Mouse (Mus musculus): ENCODE results near the gene Arglu1. TPM values are rescaled to one million over a fixed set of nuclear protein-coding genes. Genes with fewer than 3 reads are reported as not detected.

Gene Arglu1
- polyA plus RNA-seq, 1 experiment: 143 TPM

DNA sequence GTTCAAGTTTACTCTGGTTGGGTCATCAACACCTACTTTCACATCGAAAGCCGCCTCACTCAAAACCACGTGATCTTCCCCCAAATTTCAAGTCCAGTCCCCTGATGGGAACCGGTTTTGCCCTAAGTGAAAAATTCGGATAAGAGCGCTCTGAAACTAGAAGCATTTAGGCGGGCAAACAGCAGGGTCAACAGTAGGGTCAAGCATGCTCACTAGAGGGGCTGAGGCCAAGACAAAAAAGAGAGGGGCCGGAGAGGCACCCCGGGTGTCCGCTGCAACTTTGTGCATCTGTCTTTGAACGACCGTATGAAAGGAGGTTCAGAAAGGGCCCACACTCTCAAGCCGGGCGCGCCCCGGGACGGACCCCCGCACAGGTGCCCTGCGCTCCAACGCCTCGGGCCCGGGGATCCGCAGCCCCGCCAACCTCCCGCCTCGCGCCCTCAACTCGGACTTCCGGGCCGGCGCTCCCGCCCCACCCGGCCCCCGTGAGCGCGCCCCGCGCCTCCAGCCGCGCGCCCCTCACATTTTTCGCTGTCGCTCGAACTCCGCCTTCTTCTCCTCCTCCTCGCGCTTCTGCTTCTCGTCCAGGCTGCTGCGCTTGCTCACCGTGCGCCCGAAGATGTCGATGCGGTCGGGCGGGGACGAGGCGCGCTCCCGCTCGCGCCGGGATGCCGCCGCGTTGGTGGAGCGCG, 721 bp downstream of the Arglu1 start:
- peaks cover 18% of the 10 kb centered on the region for H3K4me1 ChIP-seq (ENCODE audit: control insufficient read depth, insufficient read depth, low read length)
- H3K27ac ChIP-seq (ENCODE audit: insufficient read depth, low read length): no peak overlapping the region; the same call in 1 of the 2 replicates
- H3K4me3 ChIP-seq (ENCODE audit: insufficient read depth, low read length): peak overlapping the region; percentile 91
- TF ChIP-seq POLR2A (IDR thresholded peaks at IDR 0.05; ENCODE audit: extremely low read depth, insufficient read depth, low read length) (peak; percentile 53; the same call in 1 of the 2 replicates), CTCF (IDR thresholded peaks at IDR 0.05; ENCODE audit: extremely low read depth, insufficient read depth, low read length) (no peak)

DNA sequence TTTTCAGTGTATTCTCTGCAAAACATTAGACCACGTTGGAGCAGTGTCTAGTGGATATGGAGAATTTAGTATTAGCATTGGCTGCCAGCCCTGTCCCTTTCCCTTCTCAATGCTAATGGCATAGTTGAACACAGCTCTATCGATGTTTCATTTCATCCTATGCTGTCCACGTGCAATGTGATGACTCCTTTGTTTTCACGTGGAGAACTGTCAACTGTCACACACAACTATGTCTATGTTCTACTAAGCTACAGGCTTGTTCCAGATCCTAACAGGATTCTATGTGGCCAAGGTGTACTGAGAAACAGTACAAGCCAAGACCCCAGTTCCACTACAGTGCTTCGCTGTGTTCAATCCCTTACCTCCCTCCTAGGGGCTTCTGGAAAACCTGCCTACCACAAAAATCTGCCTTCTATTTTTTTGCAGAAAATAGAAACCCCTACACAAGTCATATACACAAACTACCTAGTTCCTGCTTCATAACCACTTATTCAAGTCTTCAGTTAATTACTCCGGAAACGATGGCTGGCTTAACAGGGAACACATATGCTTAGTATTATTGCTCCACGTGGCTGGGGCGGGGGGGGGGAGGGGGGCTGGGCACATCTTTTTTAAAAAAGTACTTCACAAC, 1.4 kb downstream of the Arglu1 start:
- Histone ChIP-seq H3K4me3 (ENCODE audit: insufficient read depth, low read length) (peak overlapping the region; percentile 91), H3K4me1 (ENCODE audit: control insufficient read depth, insufficient read depth, low read length) (peaks cover 18% of the 10 kb centered on the region), H3K27ac (ENCODE audit: insufficient read depth, low read length) (no peak overlapping the region)
- TF ChIP-seq POLR2A (IDR thresholded peaks at IDR 0.05; ENCODE audit: extremely low read depth, insufficient read depth, low read length) (no peak), CTCF (IDR thresholded peaks at IDR 0.05; ENCODE audit: extremely low read depth, insufficient read depth, low read length) (no peak)

DNA sequence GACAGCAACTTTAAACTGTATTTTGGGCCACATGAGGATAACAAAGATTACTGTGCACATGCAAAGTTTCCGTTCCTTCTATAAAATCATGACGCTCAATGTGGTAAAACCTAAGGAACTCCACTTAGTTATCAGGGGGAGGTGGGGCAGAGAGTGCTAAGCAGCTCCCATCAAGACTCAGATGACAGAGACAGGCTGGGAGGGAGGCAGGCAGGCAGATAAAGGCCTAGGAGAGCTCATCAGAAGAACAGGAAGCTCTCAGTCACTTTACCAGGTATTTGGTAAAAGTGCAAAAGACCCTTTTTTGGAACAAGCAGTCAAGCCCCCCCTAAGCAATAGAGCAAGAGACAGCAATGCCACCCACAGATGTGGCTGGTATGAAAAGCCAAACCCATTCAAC, 4.8 kb downstream of the Arglu1 start:
- Histone ChIP-seq H3K27ac (ENCODE audit: insufficient read depth, low read length) (no peak overlapping the region), H3K4me3 (ENCODE audit: insufficient read depth, low read length) (no peak overlapping the region), H3K4me1 (ENCODE audit: control insufficient read depth, insufficient read depth, low read length) (peaks cover 16% of the 10 kb centered on the region)
- TF ChIP-seq CTCF (IDR thresholded peaks at IDR 0.05; ENCODE audit: extremely low read depth, insufficient read depth, low read length) (no peak), POLR2A (IDR thresholded peaks at IDR 0.05; ENCODE audit: extremely low read depth, insufficient read depth, low read length) (no peak)

DNA sequence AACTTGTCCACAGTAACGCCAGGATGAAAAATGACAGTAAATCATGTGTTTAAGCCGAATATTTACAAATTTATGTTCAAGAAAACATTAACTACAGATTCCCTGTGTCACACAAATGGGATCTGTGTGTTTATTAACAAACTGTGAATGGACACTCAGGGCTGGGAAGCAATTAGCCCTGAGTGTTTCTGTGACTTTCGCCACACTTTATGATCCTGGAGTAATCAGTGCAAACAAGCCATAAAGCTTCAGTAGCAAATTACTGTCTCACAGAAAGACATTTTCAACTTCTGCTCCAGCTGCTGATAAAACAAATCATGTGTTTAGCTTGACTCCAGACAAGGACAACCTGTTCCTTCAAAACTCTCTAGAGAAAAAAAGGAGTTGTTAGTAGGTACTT, 7.6 kb downstream of the Arglu1 start:
- H3K4me3 ChIP-seq (ENCODE audit: insufficient read depth, low read length): no peak overlapping the region
- peaks cover 7% of the 10 kb centered on the region; the same call in 1 of the 2 replicates for H3K4me1 ChIP-seq (ENCODE audit: control insufficient read depth, insufficient read depth, low read length)
- no peak overlapping the region for H3K27ac ChIP-seq (ENCODE audit: insufficient read depth, low read length)
- TF ChIP-seq POLR2A (IDR thresholded peaks at IDR 0.05; ENCODE audit: extremely low read depth, insufficient read depth, low read length) (no peak), CTCF (IDR thresholded peaks at IDR 0.05; ENCODE audit: extremely low read depth, insufficient read depth, low read length) (no peak)

DNA sequence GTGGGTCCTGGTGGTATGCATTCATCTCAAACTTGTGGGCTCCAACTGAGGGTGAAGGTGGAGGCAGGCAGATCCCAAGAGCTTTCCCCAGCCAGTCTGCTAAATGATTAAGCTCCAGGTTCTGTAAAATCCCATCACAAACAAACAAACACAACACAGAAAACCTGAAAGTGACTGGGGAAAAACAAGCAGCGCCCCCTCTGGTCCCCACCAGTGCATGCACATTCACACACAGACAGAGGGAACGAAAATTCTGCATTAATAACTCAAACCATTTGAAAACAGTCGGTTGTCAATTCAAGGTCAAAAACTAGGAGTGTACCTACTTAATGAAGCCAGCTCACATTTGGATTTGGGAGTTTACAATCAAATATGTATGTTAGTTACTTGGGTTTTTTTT, 12.1 kb downstream of the Arglu1 start:
- Histone ChIP-seq H3K4me3 (ENCODE audit: insufficient read depth, low read length) (no peak overlapping the region), H3K27ac (ENCODE audit: insufficient read depth, low read length) (no peak overlapping the region), H3K4me1 (ENCODE audit: control insufficient read depth, insufficient read depth, low read length) (no peaks in the 10 kb centered on the region)
- TF ChIP-seq CTCF (IDR thresholded peaks at IDR 0.05; ENCODE audit: extremely low read depth, insufficient read depth, low read length): no peak

DNA sequence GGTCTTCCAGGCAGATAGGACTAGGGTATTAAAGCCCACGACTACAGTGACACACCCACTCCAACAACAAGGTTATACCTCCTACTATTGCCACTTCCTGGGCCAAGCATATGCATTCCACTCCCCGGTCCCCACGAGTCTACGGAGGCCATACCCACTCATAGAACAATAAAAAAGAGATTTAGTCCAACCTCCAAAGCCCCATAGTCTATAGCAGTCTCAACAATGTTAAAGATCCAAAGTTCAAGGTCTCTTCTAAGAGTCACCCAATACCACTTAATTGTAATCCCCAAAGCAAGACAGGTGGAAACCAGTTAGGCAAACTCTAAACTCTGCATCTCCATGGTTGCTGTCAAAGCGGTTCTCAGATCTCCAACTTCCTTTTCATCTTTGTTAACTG, 15.5 kb downstream of the Arglu1 start:
- Histone ChIP-seq H3K4me1 (ENCODE audit: control insufficient read depth, insufficient read depth, low read length) (no peaks in the 10 kb centered on the region), H3K4me3 (ENCODE audit: insufficient read depth, low read length) (no peak overlapping the region), H3K27ac (ENCODE audit: insufficient read depth, low read length) (no peak overlapping the region)
- TF ChIP-seq POLR2A (IDR thresholded peaks at IDR 0.05; ENCODE audit: extremely low read depth, insufficient read depth, low read length): no peak
- TF ChIP-seq CTCF (IDR thresholded peaks at IDR 0.05; ENCODE audit: extremely low read depth, insufficient read depth, low read length): no peak

DNA sequence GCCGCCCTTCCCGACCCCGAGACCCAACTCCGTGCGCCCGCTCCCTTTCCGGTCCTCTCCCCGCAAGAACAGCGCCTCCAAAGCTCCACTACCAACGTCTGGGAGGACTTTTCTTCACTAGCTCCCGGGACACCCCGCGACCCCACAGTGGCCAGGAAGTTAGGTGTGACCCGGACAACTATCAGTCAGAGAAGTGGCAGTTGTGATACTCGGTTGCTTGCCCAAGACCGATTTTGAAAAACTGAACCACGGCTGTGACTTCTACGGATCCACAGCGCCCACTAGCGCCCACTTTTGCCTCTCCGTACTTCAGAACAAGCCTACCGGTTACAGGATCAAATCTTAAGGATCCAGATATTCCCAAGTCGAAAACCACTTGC, 28.6 kb downstream of the Arglu1 start:
- H3K4me3 ChIP-seq (ENCODE audit: insufficient read depth, low read length): peak overlapping the region; percentile 100
- peak overlapping the region; percentile 78; the same call in 1 of the 2 replicates for H3K27ac ChIP-seq (ENCODE audit: insufficient read depth, low read length)
- no peaks in the 10 kb centered on the region; the same call in 1 of the 2 replicates for H3K4me1 ChIP-seq (ENCODE audit: control insufficient read depth, insufficient read depth, low read length)
- TF ChIP-seq POLR2A (IDR thresholded peaks at IDR 0.05; ENCODE audit: extremely low read depth, insufficient read depth, low read length): no peak
- TF ChIP-seq CTCF (IDR thresholded peaks at IDR 0.05; ENCODE audit: extremely low read depth, insufficient read depth, low read length): peak; percentile 81

DNA sequence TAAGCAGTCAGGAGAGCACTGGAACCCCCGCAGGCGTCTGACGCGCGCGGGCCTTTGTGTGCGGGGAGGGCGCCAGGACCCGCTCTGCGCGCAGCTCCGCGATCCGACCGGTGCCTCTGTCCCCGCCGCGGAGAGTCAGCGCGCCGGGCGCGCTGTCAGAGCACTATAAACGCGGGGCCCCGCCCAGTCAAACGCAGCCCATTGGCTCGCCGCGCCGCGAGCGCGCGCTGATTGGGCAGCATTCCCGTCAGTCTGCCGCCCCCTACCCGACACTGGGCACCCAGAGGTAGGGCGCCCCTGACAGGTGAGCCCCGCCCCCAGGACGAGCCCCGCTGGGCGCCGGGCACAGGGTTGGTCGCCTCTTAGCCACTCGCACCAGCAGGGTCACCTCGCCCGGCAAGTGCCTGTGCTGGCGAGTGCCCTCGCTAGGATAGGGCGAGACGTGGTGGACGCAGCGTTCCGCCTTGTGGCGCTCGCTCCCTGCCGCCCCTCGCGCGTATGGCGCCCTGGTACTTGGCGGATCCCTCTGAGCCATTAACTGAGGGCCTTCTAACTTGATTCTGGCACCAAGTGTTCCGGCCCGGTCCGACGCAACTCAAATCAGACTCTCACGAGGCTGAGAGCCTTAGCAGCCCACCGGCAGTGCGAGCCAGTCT, 29.1 kb downstream of the Arglu1 start, which contains the start of gene Efnb2:
Efnb2 (minus strand) TSS at position 140 of the 656 bp plus-strand sequence.
- H3K27ac ChIP-seq (ENCODE audit: insufficient read depth, low read length): peak within 1 kb of the TSS; percentile 86
- H3K4me1 ChIP-seq (ENCODE audit: control insufficient read depth, insufficient read depth, low read length): no peaks in the 10 kb centered on the region; the same call in 1 of the 2 replicates
- peak; percentile 93 for TF ChIP-seq POLR2A (IDR thresholded peaks at IDR 0.05; ENCODE audit: extremely low read depth, insufficient read depth, low read length)
- 0 out of 2 replicates have a peak, but pooled peaks have one; percentile 2 for TF ChIP-seq CTCF (IDR thresholded peaks at IDR 0.05; ENCODE audit: extremely low read depth, insufficient read depth, low read length)
- peak within 1 kb of the TSS; percentile 100 for H3K4me3 ChIP-seq (ENCODE audit: insufficient read depth, low read length)

DNA sequence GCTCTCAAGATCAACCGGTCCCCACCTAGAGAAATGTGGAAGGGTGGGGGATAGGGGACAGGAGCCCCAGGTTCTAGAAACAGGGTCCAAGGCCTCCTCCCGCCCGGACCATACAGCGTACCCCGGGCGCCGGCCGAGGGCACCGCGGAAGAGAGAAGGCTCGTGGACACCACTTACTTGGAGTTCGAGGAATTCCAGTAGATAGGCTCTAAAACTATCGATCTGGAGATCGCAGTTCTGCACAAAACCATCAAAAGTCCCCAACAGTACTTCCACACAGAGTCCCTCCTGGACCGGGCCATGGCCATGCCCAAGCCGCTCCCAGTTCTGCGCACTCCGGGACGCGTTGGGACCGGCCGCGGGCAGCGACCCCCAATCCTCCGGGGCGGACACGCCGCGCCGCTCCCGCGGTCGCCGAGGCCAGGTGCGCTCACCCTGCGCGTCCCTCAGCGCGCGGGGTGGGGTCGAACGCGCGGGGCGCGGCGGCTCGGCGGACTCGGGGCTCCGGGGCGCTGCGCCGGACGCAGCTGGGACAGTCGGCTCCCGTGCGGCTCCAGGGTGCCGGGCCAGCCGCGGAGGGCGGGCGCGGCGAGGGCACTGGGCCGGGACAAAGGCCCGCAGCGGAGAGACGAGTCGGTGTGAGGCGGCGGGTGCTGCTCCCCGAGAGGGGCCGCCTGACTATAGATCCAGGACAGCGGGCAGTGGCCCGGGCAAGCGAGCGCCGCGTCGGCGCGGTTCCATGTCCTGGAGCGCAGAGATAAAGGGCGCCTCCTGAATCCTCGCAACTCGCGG, 29.8 kb downstream of the Arglu1 start:
- Histone ChIP-seq H3K27ac (ENCODE audit: insufficient read depth, low read length) (peak overlapping the region; percentile 86), H3K4me3 (ENCODE audit: insufficient read depth, low read length) (peak overlapping the region; percentile 100), H3K4me1 (ENCODE audit: control insufficient read depth, insufficient read depth, low read length) (no peaks in the 10 kb centered on the region; the same call in 1 of the 2 replicates)
- TF ChIP-seq CTCF (IDR thresholded peaks at IDR 0.05; ENCODE audit: extremely low read depth, insufficient read depth, low read length) (no peak), POLR2A (IDR thresholded peaks at IDR 0.05; ENCODE audit: extremely low read depth, insufficient read depth, low read length) (no peak)

Data from cortical plate, adult 2 months (tissue).